Mouse (Mus musculus): ENCODE measurements at regions not wholly inside any gene's neighbourhood (a gene's known extent, or its start where the extent isn't known, plus 50 kb on each side); places are given as distances from the start of the nearest gene placed in this dataset.

- DNase-seq = no peak
Observed at GRCm38 (mm10) chr14:81957234-81957633, 1973.4 kb downstream of the Olfm4 start.

DNA sequence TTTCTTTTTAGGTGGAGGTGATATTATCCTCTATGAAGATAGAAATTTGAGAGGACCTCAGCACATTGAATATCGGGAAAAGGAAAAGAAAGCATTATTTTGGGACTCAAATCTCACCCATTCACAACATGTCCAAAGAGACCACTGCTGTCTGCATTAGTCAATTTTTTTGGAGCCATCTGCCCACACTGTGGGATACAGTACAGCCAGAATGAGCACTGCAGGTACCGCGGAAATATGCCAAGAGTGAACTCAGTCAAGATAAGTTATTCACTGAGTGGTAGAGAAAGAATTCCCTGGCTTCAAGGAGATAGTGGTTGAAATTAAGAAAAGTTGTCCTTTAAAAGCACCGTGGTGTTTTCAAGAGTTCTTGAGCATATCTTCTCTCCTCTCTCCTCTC lies 2003.9 kb downstream of the Olfm4 start:
- DNase-seq = peak; percentile 85

GRCm38 (mm10) chr14:81988396-81988795 lies 2004.5 kb downstream of the Olfm4 start:
- peak; percentile 14 for DNase-seq

DNA sequence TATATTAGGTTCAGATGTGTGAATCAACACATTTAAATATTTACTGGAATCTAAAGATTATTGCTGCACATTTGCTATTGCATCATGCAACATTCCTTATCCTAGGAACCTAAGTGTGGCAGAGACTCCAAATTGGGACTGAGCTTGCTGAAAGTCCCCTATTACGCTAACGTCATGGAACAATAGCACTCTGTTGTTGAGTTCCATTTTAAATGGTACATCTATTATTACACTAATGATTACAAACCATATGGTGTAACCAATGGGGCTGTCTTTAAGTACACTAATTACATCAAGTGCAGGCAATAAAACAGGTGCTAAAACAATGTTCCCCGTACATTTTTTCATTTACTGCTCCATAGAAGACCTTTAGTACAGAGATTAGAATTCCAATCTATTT lies 2018.9 kb downstream of the Olfm4 start:
- no peak for DNase-seq

DNA sequence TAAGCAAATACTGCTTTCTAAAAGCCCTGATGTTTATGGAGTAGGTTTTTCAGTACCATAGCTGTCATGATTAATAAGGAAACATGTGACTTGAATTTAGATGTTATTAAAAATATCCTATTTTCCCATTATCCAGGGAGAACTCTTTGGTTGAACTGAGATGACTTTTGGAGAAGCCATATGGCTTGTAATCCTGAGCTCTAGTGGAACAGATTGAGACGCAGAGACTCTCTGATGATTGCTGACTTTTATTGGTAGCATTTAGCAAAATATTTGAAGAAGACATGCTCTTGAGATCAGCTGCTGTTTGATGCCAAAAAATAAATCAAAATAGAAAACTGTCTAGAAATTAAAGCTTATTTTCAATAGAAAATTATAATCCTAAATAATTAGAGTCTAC lies 2030.8 kb downstream of the Olfm4 start:
- DNase-seq = no peak

Measured in cerebellum, adult 11-12 months (tissue).